Mouse (Mus musculus) retina, embryonic 14.5 days (tissue): ENCODE measurements around the gene Atp5d.
A peak's percentile ranks its signal among the peaks of the same experiment; 100 is the strongest.

ENCODE experiments used
- DNase-seq: peaks from one replicate; pipeline ENCODE4 v3.0.0-alpha.2; 2015; ENCODE audit warnings: low spot score

Atp5d gene

GRCm38 (mm10) chr10:80117736-80118135 is 20.7 kb upstream of the Atp5d start:
- no peak for DNase-seq

- DNase-seq = peak; percentile 33
These were observed 19.9 kb upstream of the Atp5d start for GRCm38 (mm10) chr10:80118552-80118951.

- DNase-seq = no peak
These were observed 18.3 kb upstream of the Atp5d start for GRCm38 (mm10) chr10:80120146-80120545.

GRCm38 (mm10) chr10:80121639-80122038 is 16.8 kb upstream of the Atp5d start:
- no peak for DNase-seq

GRCm38 (mm10) chr10:80123932-80124562 is 14.4 kb upstream of the Atp5d start:
- no peak for DNase-seq

- DNase-seq = no peak
These were observed 10.5 kb upstream of the Atp5d start for GRCm38 (mm10) chr10:80127920-80128319.

- no peak for DNase-seq
These were observed 8.6 kb upstream of the Atp5d start for GRCm38 (mm10) chr10:80129846-80130245.

- no peak for DNase-seq
These were observed 7.9 kb upstream of the Atp5d start for GRCm38 (mm10) chr10:80130403-80131031.

- DNase-seq = peak; percentile 51
These were observed 7.0 kb upstream of the Atp5d start for GRCm38 (mm10) chr10:80131316-80131951.

GRCm38 (mm10) chr10:80131952-80132350 is 6.5 kb upstream of the Atp5d start:
- peak; percentile 37 for DNase-seq

- DNase-seq = no peak
These were observed 5.1 kb upstream of the Atp5d start for GRCm38 (mm10) chr10:80133226-80133849.

- no peak for DNase-seq
These were observed 4.0 kb upstream of the Atp5d start for GRCm38 (mm10) chr10:80134421-80134820.

- no peak for DNase-seq
These were observed 3.3 kb upstream of the Atp5d start for GRCm38 (mm10) chr10:80135161-80135560.

- DNase-seq = no peak
These were observed 2.8 kb upstream of the Atp5d start for GRCm38 (mm10) chr10:80135641-80136040.

GRCm38 (mm10) chr10:80136179-80136951 is 2.1 kb upstream of the Atp5d start:
- no peak for DNase-seq

- peak; percentile 59 for DNase-seq
These were observed 1.3 kb upstream of the Atp5d start for GRCm38 (mm10) chr10:80136952-80137625.

GRCm38 (mm10) chr10:80137626-80138552 is 543 bp upstream of the Atp5d start:
- peak; percentile 53 for DNase-seq

GRCm38 (mm10) chr10:80139439-80139775 is 975 bp downstream of the Atp5d start:
- DNase-seq = no peak

- no peak for DNase-seq
These were observed 1.7 kb downstream of the Atp5d start for GRCm38 (mm10) chr10:80139975-80140665.

GRCm38 (mm10) chr10:80140666-80141035 is 2.2 kb downstream of the Atp5d start, which contains the start of gene Cbarp:
Gene Cbarp (minus strand): TSS chr10:80140835.
- DNase-seq = no peak
